Mouse (Mus musculus) macrophage (primary cell): ENCODE measurements around the gene Carf. TPM values are rescaled to one million over a fixed set of nuclear protein-coding genes. Genes with fewer than 3 reads are reported as not detected.
"Not testable (repeated sequence)": the region's sequence is repeated elsewhere in the genome, so short reads cannot be mapped to it uniquely, and the experiment has no call there.

ENCODE experiments used
- H3K27ac ChIP-seq: fragments of 350-480 bp; formaldehyde crosslinking; 2 replicates; pipeline ENCODE4 v1.9.0; 2021
- H3K36me3 ChIP-seq: fragments of 350-480 bp; formaldehyde crosslinking; 2 replicates; pipeline ENCODE4 v1.9.0; 2021; ENCODE audit errors: inconsistent target
- H3K4me3 ChIP-seq: fragments of 350-480 bp; formaldehyde crosslinking; 2 replicates; pipeline ENCODE4 v1.9.0; 2021; ENCODE audit errors: inconsistent target
- H3K79me2 ChIP-seq: fragments of 350-480 bp; formaldehyde crosslinking; 2 replicates; pipeline ENCODE4 v1.9.0; 2021; ENCODE audit errors: inconsistent target
- WGBS: methylation state at CpG from one replicate; pipeline ENCODE4 v1.1.7; 2026; ENCODE audit warnings: inconsistent platforms; ENCODE audit not compliant: missing documents; 5-methylcytosine and 5-hydroxymethylcytosine counted together
- polyA plus RNA-seq: library from polyadenylated mRNA; stranded (reverse); fragments of 250-400 nt; gene quantifications from 3 replicates; pipeline ENCODE4 v1.2.4, GENCODE M21; 2018; ENCODE audit warnings: inconsistent platforms
- total RNA-seq, 78 experiments: library from RNA; depleted of rRNA; stranded (reverse); fragments of 250-400 nt; gene quantifications; 1 replicate in 9 of 78; 2 replicates in 24 of 78; 3 replicates in 43 of 78; 4 replicates in 2 of 78; pipeline ENCODE4 v1.2.4; 2018; ENCODE audit warnings: inconsistent platforms in 56 of 78

Gene Carf
- total RNA-seq (2018; cell fraction: chromatin; rRNA removed): 10 to 100 TPM in 20 of 26 experiments, 1 to 10 TPM in 6; 5.5 to 50.7 (median 27.5) TPM
- total RNA-seq (2018; cell fraction: cytosol; rRNA removed): 1 to 10 TPM in 25 of 26 experiments, under 1 TPM in 1; 0.86 to 5.3 (median 3.2) TPM
- total RNA-seq (2018; cell fraction: nucleus; rRNA removed): 10 to 100 TPM in 17 of 26 experiments, 1 to 10 TPM in 9; 4.3 to 46.4 (median 13.0) TPM
- polyA plus RNA-seq: 2.2 to 2.9 TPM (median 2.7 TPM) in 3 replicates

DNA sequence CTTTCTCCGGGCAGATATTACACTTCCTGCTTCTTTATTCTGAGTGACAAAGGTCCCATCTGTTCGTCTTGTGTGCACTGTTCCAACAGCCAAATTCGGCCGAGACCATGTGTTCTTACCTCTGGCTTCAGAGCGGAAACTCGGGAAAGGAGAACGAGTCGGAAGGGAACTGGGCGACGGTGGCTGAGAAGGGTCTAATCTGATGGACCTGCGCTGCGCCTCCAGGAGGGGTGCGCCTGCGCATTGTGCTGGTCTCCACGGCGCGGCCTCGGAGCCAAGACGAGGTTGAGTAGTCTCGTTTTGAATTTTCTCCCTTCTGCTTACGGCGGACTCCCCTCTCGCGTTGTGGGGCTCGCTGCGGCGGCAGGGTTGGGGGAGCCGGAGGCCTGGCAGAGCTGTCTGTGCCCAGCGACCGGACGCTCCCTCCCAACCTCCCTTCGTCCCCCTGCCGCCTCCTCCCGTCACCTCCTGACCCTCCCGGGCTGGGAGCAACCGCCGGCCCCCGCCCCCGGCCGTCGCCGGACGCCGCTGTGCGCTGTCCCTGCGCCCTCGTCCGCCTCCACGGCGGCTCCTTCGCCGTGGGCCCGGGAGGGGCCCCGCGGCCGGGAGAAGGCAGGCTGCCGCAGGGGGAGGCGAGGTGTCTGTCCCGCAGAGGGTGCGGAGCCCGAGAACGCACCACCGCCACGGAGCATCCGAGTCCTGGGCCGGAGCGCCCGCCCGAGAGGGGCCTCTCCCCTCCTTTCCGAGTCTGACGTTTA is at the start of gene Carf, which contains the start of gene Wdr12:
Gene Carf (plus strand): TSS at position 224 of the 758 bp plus-strand sequence.
Gene Wdr12 (minus strand): TSS at position 622 of the 758 bp plus-strand sequence.
- WGBS: 2% methylated on average over 67 of the region's 71 CpGs
- Histone ChIP-seq H3K4me3 (peak within 1 kb of the TSS; percentile 86), H3K36me3 (peaks cover 6% of the 10 kb centered on the region; the same call in 1 of the 2 replicates), H3K27ac (peak within 1 kb of the TSS; percentile 77), H3K79me2 (peaks cover 17% of the 10 kb centered on the region; the same call in 1 of the 2 replicates)

DNA sequence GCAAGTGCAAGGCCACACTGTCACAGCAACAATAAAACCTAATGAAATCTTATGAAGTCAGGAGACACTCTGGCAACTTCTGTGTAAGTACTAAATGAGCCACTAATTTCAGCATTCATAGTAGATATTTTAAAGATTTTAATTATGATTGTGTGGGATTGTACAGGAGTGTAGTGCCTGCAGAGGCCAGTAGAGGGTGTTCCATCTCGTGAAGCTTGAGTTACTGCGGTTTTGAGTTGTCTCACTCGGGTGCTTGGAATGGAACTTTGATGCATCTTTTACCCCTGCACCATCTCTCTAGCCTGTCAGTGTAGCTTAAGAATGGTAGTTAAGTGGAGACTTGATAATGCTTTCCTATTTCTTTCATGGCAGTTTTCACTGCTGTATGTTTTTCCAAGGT is 43.4 kb upstream of the Carf start:
- no peaks in the 10 kb centered on the region for H3K79me2 ChIP-seq
- 58% methylated on average over 3 of the region's 3 CpGs for WGBS

DNA sequence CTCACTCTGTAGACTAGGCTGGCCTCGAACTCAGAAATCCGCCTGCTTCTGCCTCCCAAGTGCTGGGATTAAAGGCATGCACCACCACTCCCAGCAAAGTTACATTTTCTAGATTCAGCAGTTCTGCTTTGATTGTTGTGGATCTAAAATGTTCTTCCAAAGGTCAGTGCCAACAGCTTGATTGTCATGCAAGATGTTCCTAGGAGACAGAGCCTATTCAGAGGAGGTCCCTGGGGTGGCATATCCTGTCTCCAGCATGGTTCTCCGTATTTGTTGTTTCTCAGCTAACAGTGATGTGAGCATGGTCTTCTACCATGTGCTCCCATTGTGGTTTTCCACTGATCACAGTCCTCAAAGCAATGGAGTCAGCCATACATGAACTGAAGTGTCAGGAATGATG is 41.7 kb upstream of the Carf start:
- no peaks in the 10 kb centered on the region for H3K79me2 ChIP-seq
- H3K27ac ChIP-seq: no peak overlapping the region
- H3K36me3 ChIP-seq: no peaks in the 10 kb centered on the region
- no peak overlapping the region for H3K4me3 ChIP-seq
- WGBS: 73% methylated on average over 1 of the region's 3 CpGs

More for the DNA sequence above, 43.4 kb upstream of the Carf start:
- Histone ChIP-seq H3K27ac (no peak overlapping the region), H3K4me3 (no peak overlapping the region), H3K36me3 (no peaks in the 10 kb centered on the region)

DNA sequence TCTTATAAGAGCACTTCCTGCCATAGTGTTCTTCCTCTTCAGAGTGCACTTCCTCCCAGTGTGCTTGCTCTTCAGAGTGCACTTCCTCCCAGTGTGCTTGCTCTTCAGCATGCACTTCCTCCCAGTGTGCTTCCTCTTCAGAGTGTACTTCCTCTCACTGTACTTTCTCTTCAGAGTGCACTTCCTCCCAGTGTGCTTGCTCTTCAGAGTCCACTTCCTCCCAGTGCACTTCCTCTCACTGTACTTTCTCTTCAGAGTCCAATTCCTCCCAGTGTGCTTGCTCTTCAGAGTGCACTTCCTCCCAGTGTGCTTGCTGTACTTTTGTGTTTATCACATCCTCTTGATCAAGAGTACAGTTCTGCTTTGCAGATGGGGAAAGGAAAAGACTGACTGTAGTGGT is 27.3 kb upstream of the Carf start:
- H3K27ac ChIP-seq: peak overlapping the region; percentile 28
- not testable (repeated sequence) for H3K79me2 ChIP-seq, H3K36me3 ChIP-seq, H3K4me3 ChIP-seq

DNA sequence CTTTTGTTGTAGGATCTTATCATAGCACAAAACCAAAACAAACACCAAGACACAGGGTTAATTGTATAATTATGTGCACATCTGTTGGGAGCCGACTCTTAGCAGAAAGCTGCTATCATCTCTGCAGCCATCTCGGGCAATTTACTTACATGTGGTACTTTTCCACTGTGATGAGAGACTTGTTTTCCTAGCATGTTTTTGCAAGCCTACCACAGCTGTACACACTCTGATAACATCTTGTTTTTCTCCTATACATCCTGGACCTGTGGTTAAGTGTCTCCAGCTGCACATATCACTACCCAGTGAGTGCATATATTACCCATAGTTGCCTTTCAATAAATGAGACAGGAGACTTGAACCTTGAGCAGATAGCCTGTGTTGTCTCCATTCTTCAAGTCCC is 23.1 kb upstream of the Carf start:
- 100% methylated on average over 2 of the region's 2 CpGs for WGBS

DNA sequence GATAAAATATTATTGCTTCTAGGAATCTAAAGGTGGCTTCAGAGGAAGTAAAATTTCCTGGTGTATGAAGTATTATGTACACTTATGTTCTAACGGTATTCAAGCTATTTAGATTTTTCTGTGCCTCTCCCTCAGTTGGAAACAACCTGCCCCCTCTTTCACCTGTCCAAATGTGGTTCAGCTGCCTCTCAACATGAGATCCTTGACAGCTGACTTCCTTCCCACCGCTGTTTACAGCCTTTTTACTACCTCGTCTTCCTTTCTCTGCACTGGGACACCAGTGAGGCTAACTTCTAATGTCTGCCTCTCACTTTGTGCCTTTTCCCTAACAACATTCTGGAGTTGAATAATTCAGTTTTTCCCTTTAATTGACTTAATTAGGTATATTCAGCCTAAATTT is 22.5 kb upstream of the Carf start:
- Histone ChIP-seq H3K27ac (no peak overlapping the region), H3K4me3 (no peak overlapping the region), H3K36me3 (peaks cover 23% of the 10 kb centered on the region; the same call in 1 of the 2 replicates), H3K79me2 (no peaks in the 10 kb centered on the region)
- WGBS: 61% methylated on average over 3 of the region's 3 CpGs

More for the DNA sequence above, 23.1 kb upstream of the Carf start:
- Histone ChIP-seq H3K79me2 (no peaks in the 10 kb centered on the region), H3K4me3 (no peak overlapping the region), H3K27ac (no peak overlapping the region), H3K36me3 (peaks cover 19% of the 10 kb centered on the region; the same call in 1 of the 2 replicates)

DNA sequence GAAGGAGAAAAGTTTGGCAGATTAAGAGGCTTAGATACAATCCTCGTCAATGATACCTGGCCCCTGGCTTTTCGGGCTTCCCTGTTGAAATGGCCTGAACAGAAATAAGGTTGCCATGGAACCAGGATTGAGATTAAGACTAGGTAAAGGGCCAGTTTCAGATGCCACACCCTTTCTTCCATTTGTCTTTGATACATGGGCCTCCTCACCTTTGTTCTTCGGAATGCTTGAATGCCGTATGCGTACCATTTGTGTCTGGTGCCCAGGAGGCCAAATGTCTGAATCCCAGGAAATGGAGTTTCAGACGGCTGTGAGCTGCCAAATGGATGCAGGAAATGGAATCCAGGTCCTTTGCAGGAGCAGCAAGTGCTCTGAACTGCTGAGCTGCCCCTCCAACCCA is 21.6 kb upstream of the Carf start:
- Histone ChIP-seq H3K4me3 (no peak overlapping the region), H3K36me3 (peaks cover 23% of the 10 kb centered on the region; the same call in 1 of the 2 replicates), H3K27ac (no peak overlapping the region), H3K79me2 (no peaks in the 10 kb centered on the region)
- WGBS: 92% methylated on average over 6 of the region's 6 CpGs

DNA sequence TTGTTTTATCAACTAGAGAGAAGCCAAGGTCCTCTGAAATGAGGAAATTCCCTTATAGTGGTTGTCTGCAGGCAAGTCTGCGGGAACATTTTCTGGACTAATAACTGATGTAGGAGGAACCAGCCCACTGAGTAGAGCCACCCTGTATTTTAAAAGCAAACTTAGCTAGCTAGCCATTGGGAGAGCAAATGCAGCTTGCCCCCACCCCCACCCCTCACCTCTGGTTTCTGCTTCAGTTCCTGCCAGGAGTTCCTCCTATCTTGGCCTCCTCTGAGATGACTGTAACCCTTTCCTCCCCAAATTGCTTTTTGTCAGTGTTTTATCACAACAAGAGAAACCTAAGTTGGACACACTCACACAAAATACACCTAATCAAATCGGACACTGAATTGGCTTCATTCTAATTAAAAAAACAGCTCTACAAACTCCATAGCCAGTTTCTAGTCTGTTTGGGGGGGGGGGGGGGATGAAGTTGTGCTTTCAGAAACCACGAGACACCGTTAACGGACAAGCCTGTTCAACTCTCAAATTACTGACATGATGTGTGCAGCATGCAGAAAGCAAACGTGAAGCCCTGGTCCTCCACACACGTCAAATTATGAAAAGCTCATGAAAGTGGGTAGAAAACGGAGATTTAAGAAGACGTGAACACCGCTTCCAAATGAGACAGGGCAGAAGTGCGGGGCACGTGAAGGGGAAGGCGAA is 1.3 kb upstream of the Carf start:
- peaks cover 6% of the 10 kb centered on the region; the same call in 1 of the 2 replicates for H3K36me3 ChIP-seq
- H3K79me2 ChIP-seq: peaks cover 17% of the 10 kb centered on the region; the same call in 1 of the 2 replicates
- H3K4me3 ChIP-seq: peak overlapping the region; percentile 86
- 4% methylated on average over 13 of the region's 13 CpGs for WGBS
- H3K27ac ChIP-seq: peak overlapping the region; percentile 77

DNA sequence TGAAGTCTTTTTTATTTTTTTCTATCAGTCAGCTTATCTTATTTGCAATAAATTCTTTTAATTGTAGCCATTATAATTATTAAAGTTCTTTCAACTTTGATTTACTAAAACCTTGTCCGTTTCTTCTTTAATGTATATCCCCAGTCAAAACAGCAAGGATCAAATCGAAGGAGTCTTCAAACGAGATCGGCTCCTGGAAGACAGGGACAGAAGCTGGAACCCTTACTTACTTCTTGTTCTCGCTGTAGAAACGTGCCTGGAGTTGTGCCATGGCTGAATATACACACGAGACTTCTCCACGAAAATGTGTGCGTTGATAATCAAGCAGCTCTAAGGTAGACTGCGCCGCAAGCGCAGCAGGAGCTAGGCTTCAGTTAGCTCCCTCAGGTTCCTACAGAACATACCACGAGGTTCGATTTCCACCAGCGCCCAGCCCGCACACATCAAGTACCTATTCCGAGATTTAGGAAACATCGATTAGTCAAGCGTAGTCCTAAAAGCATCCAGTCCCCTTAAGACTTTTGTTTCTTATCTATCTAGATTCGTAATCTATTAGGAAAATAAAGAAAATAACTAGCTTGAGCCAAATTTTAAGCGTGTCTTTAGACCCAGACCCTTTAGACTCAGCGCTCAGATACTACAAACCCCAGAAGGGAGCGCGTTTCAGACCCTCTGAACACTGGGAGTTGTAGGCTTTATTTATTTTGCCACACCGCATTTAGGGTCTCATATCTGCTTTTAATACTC is 597 bp upstream of the Carf start:
- Histone ChIP-seq H3K36me3 (peaks cover 6% of the 10 kb centered on the region; the same call in 1 of the 2 replicates), H3K4me3 (peak overlapping the region; percentile 86), H3K79me2 (peaks cover 17% of the 10 kb centered on the region; the same call in 1 of the 2 replicates), H3K27ac (peak overlapping the region; percentile 77)
- WGBS: 0% methylated on average over 25 of the region's 25 CpGs

DNA sequence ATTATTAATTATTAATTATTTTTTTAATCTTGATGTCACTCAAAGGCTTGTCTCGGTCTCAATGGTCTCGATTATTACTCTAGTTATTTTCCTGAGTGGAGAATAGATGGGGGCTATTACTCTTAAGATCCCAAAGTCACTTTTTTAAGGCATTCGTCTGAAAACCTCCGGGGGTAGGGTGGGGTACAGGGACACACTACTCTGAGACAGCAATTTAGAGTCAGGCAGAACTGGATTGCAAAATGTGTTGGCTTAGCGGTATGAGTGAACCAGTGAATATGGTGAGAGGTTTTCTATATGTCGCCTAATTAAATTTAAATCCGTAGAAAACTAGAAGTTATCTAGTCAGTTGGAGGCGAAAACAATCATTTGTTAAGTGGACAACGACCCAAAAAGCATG is 792 bp downstream of the Carf start:
- H3K4me3 ChIP-seq: peak overlapping the region; percentile 86
- peaks cover 17% of the 10 kb centered on the region; the same call in 1 of the 2 replicates for H3K79me2 ChIP-seq
- H3K27ac ChIP-seq: no peak overlapping the region
- 12% methylated on average over 9 of the region's 9 CpGs for WGBS
- peaks cover 4% of the 10 kb centered on the region; the same call in 1 of the 2 replicates for H3K36me3 ChIP-seq

DNA sequence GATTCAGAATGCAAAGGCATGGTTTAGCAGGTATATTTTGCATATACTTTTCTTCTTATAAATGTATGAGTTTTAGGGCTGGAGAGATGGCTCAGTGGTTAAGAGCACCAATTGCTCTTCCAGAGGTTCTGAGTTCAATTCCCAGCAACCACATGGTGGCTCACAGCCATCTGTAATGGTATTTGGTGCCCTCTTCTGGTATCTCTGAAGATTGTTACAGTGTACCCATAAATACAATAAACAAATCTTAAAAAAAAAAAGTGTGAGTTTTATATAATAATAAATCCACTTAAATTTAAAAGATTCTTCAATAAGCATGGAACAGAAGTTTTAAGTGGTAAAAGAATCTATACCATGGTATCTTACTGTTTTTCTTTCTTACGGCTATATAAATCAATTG is 6.5 kb downstream of the Carf start:
- H3K79me2 ChIP-seq: no peaks in the 10 kb centered on the region; the same call in 1 of the 2 replicates
- WGBS: 100% methylated on average over 1 of the region's 1 CpGs
- no peaks in the 10 kb centered on the region; the same call in 1 of the 2 replicates for H3K36me3 ChIP-seq
- no peak overlapping the region for H3K4me3 ChIP-seq
- no peak overlapping the region for H3K27ac ChIP-seq

DNA sequence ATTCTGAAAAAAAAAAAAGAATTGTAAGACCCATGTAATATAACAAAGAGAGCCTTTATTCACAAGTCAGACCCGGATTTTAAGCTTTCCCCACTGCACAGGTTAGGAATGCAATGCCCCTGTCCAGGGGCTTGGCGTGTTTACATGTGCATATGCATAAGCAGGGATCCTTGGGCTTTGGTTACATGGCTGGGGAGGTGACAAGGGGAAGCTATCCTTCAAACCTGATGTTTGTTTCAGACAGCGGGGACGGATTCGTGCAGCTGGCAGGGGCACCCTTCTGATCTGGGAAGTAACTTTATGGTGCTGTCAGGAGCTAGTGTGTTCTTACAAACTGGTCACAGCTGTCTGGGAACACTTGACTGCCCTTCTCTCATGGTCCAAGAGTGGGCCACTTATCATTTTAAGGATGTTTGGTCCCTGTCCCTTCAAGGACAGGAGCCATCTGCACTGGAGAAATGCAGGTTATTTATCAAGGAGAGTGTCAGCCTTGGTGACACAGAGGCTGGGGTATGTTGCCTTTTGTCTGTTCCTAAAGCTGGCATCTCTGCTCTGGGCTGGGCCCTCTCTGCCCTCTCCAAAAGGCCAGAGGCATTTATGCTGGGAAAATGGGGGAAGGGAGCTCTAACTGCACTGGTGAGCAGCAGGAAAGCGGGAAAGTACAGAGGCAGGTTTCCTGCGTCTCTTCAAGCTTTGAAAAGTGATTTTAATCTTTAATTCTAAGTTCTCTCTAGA is 19.8 kb downstream of the Carf start:
- no peak overlapping the region for H3K27ac ChIP-seq

DNA sequence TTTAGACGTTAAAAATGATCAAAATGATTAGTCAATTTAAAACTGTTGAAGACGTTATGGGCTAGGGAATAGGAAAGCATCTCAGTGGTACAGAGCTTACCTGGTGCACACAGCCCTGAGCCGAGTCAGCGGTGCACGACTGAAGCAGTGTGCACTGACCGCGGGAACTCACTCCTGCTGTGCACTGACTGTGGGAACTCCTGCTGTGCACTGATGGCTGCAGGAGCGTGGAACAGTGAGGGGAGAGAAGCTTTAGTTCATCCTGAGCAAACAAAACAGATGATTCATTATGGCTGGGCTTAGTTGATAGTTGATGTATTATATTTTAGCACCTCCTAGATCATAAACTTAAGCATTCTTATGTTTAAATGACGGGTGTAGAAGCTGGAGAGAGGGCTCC is 39.3 kb downstream of the Carf start:
- H3K79me2 ChIP-seq: no peaks in the 10 kb centered on the region
- no peaks in the 10 kb centered on the region for H3K36me3 ChIP-seq
- H3K27ac ChIP-seq: no peak overlapping the region
- no peak overlapping the region for H3K4me3 ChIP-seq
- 89% methylated on average over 9 of the region's 9 CpGs for WGBS

More for the DNA sequence above, 19.8 kb downstream of the Carf start:
- WGBS: 91% methylated on average over 7 of the region's 7 CpGs
- H3K4me3 ChIP-seq: no peak overlapping the region
- no peaks in the 10 kb centered on the region for H3K79me2 ChIP-seq
- no peaks in the 10 kb centered on the region for H3K36me3 ChIP-seq
